Mouse (Mus musculus) small intestine, adult 2 months (tissue): Measurements from ENCODE around the gene Hrc.
"Not testable (repeated sequence)": the region's sequence is repeated elsewhere in the genome, so short reads cannot be mapped to it uniquely, and the experiment has no call there.

Experiments used
- CTCF ChIP-seq: fragments of 200-500 bp; IDR thresholded peaks from 2 replicates; pipeline ENCODE4 v1.5.1; 2012; ENCODE audit warnings: low read depth, mild to moderate bottlenecking, control low read depth, inconsistent platforms, low read length, moderate library complexity, mixed read lengths; ENCODE audit not compliant: insufficient replicate concordance, insufficient read length; ENCODE audit errors: extremely low read depth
- POLR2A ChIP-seq: fragments of 200-500 bp; IDR thresholded peaks from 2 replicates; pipeline ENCODE4 v1.6.1; 2012; ENCODE audit warnings: low read depth, mild to moderate bottlenecking, control low read depth, inconsistent platforms, low read length, moderate library complexity

- not testable (repeated sequence) for TF ChIP-seq CTCF, POLR2A
Observed at GRCm38 (mm10) chr7:45359081-45359480, 24.0 kb downstream of the Hrc start.
